Mouse (Mus musculus): ENCODE measurements around the gene Gng7. TPM values are rescaled to one million over a fixed set of nuclear protein-coding genes. Genes with fewer than 3 reads are reported as not detected.
"Not testable (repeated sequence)": the region's sequence is repeated elsewhere in the genome, so short reads cannot be mapped to it uniquely, and the experiment has no call there.

The Gng7 gene
- total RNA-seq, 2 experiments from 2014 or later = 0.22 to 0.67 TPM

DNA sequence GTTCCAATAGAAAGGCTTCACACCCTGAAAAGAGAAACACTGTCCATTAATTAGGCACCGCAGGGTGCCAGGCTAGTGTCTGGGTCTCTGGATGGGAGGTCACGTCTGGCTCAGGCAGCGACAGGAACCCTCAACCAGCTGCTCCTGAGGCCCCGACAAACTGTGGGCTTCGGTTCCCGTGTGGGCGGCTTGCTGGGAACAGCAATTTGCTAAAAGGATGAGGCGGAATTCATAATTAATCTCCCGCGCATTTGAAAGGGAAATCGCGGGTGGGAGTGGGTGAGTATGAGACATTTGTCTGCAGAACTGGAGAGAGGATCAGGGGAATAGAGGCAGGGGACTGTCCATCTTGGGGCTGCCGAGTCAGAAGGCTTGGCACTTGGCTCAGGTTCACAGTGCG, 16.7 kb downstream of the Gng7 start:
- no peak for DNase-seq
- intact Hi-C loops (cut with DNase I) = loop anchor here (5.0 kb wide), 1 partner anchor 171 kb away; the partner anchor contains the start of gene Oaz1

DNA sequence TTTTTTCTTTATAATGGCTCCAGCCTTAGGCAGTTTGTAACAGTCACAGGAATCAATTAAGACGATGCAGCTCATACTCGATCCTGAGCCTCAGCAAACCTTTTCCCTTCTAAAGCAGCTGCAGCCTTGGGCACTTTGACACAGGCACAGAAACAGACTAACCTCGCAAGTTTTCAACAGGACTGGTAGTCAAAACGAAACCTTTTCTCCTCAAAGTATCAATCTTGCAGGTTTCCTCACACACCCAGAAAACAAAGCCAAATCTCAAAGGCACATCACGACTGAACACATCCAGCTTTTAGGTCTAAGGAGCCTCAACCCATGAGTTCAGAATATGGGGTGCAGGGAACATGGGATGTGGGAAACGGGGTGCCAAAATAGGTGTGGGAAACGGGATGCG, 17.4 kb downstream of the Gng7 start:
- no peak for DNase-seq
- intact Hi-C loops (cut with DNase I) = loop anchor here (5.0 kb wide), 1 partner anchor 170 kb away; the partner anchor contains the start of gene Oaz1

DNA sequence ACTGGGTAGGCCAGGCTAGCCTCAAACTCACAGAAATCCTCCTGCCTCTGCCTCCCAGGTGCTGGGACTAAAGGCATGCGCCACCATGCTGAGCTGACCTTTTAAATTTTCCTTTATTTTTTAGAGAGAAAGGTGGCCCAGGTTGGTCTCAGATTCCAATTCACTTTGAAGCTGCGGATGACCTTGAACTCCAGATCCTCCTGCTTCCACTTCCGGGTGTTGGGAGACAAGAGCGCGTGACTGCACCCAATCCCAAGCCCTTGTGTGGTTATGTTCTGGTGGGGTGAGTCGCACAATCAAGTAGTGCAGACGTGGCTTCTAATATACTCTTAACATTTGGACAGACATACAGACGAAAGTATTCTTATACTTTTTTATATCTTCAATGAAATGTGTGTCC, 18.2 kb downstream of the Gng7 start:
- intact Hi-C loops (cut with DNase I) = loop anchor here (5.0 kb wide), 1 partner anchor 169 kb away; the partner anchor contains the start of gene Oaz1
- DNase-seq = no peak

DNA sequence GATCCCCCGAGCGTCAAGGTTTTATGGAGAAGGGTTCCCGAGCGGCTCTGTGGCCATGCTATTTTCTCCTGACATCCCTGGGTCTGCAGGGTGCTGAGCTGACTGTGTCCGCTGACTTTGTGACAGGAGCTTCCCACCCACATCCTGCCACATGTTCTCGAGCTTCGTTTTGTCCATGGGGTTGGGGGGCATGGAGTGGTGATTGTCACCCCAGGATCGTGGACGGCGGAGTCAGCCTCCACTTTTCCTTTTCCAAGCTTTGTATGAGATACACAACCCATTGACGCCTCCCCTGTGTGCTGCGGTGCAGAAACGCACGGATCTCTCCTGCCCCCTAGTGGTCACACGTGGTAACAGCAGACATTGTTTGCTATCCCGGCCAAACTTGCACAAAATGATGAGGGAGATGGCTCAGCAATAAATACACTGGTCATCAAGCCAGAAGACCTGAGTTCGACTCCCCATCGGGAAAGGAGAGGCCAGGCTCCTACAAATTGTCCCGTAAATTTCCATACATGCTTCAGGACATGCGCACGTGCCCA, 19.6 kb downstream of the Gng7 start:
- intact Hi-C loops (cut with DNase I) = loop anchor here (1.0 to 5.0 kb wide), 2 partner anchors 114 to 168 kb away; partner anchors contain the start of gene Oaz1
- DNase-seq = peak; percentile 84 to 86

DNA sequence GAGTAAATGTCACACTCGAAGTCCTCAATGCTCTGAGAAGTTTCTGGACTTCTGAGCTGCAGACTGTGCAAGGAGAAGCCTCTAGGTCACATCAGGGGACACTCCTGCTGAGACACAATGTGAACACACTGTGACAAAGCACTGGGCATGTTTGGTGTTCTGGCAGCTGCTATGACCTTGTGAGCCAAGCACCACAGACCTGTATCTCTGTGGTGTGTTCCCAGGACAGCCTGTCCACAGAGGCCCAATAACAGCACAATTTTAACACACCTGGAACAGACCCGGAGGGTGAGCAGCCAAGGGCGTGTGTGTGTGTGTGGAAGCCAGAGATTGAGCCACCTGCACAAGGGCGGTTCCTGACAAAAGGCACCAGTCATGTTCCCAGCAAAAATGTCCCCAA, 20.1 kb downstream of the Gng7 start:
- DNase-seq = peak; percentile 23 to 39
- intact Hi-C loops (cut with DNase I) = loop anchor here (1.0 to 5.0 kb wide), 3 partner anchors 113 to 247 kb away; partner anchors contain the start of gene Oaz1

DNA sequence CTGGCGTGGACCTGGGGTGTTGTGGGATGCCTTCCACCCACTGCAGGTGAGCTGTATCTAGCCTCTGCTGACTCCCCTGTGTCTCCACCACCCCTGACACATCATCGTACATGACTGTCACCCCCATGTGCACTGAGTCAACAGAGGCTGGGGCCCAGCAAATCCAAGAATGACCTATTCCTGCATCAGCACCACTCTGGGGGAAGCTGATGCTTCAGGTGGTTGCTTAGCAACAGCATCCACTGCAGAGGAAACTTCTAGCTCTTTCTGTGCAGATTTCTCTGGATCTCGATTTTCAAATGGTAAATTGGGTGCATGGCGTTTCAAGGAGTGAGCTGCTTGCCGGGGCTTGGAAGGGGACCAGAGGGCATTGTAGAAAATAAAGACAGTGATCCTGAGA, 21.5 kb downstream of the Gng7 start:
- intact Hi-C loops (cut with DNase I) = loop anchor here (5.0 kb wide), 1 partner anchor 246 kb away; no protein-coding TSS in a partner anchor
- DNase-seq = no peak

DNA sequence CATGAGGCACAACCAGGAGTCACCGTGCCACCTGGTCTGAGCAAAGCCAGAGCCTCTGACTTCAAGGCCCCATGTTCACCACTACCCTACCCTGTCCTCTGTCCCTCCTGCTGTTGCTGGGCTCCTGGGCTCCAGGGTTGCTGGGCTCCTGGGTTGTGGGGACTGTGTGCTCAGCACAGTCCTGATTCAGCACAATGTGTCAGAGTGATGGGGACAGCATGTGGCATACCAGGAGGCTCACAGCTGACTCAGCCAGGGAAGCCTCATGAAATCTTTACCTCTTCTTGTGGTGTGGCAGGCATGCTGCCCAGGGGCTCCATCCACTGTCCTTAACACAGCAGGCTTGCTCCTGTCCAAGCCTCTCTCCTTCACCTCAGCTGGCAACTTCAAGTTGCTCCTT, 22.8 kb downstream of the Gng7 start:
- DNase-seq = no peak
- intact Hi-C loops (cut with DNase I) = loop anchor here (2.0 to 5.0 kb wide), 2 partner anchors 31 to 245 kb away; no protein-coding TSS in a partner anchor

DNA sequence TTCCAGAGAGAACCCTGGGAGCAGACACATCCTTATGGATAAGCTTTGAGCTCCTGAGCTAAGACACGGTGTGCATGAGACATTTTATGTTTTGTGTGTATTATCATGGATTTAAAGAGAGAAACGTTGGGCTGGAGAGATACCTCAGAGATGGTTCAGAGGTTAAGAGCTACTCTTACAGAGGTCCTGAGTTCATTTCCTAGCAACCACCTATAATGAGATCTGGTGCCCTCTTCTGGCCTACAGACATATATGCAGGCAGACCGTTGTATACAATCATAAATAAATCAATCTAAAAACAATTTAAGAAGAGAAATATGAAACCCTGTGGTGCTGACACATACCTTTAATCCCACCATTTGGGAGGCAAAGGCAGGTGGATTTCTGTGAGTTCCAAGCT, 23.7 kb downstream of the Gng7 start:
- DNase-seq = no peak
- intact Hi-C loops (cut with DNase I) = loop anchor here (2.0 to 5.0 kb wide), 2 partner anchors 30 to 244 kb away; no protein-coding TSS in a partner anchor

DNA sequence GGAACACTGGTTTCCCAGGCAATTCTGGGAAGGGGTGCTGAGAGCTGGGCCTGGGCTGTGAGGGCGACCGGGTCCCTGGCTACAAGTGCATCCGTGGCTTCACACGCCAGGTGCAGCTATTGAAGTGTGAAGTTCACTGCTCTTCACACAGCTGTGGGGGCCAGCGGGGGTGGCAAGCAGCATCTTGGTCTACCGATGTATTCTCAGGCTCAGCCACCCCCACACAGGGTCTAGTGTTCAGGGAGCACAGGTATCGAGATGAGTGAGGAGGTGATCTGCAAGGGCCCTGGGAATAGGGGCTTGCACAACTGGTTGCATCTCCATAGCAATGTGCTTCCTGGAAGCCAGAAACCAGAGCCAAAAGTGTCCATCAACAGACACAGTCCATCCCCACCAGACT, 24.3 kb downstream of the Gng7 start:
- intact Hi-C loops (cut with DNase I) = loop anchor here (2.0 to 5.0 kb wide), 2 partner anchors 30 to 243 kb away; no protein-coding TSS in a partner anchor
- no peak for DNase-seq

DNA sequence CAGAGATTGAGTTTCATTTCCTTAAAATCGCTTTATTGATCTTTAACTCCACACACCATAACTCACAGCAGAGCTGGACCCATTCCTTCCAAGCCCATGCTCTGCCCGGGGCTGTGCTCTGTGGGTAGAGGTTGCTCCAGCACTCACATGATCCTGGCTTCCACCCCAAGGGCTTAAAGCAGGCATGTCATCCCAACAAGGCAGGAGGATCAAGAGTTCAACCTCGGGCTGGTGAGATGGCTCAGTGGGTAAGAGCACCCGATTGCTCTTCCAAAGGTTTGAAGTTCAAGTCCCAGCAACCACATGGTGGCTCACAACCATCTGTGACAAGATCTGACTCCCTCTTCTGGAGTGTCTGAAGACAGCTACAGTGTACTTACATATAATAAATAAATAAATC, 24.9 kb downstream of the Gng7 start:
- not testable (repeated sequence) for DNase-seq
- intact Hi-C loops (cut with DNase I) = loop anchor here (2.0 to 5.0 kb wide), 2 partner anchors 29 to 243 kb away; no protein-coding TSS in a partner anchor

DNA sequence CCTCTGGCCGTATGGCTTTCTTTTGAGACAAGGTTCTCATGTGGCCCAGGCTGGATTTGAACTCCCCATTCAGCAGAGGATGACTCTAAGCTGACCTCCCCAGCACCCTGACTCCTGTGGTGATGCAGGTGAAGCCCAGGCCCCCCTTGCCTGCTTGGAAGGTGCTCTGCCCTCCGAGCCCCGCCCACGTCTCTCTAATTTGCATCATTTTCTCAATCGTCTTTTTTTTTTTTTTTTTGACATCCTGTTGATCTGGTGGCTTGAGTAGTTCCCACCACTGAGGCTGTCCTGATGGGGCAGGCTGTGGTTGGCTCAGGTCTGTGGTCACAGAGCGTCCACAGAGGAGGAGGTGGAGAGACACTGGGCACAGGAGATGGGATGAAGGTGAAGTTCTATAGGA, 25.3 kb downstream of the Gng7 start:
- intact Hi-C loops (cut with DNase I) = no loop called here
- DNase-seq = no peak

DNA sequence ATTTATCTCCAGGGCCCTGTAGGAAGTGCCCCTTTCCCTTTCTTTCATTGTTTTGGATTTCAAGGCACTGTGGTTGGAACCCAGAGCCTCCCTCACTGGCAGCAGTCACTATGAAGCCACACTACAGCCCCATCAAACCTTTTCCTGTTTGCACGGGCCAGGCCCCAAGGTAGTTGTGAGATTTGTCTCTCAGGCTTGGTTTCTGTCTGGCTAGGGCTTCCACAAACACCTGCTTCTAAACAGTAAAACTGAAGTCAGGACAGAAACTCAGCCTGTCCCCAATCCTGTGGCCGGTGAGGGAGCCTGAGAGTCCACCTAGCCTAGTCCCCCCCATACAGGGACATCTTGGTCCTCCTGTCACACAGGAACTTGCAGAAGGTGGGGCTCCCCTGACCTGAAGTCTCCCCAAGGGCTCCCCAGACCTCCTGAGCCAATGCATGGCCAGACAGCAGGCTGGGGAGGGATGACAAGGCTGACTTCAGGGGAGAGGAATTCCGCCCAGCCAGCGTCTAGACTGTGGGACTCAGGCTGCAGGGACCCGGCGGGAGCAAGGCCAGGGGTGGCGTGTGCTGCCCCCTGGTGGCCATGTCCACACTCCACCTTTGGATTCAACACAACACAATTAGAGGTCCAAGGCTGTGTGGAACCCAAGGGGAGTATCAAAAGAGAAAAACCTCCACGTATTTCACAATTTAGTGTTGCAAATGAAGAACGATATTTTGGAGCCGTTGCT, 26.9 kb downstream of the Gng7 start:
- intact Hi-C loops (cut with DNase I) = loop anchor here (1.0 kb wide), 1 partner anchor 60 kb away; no protein-coding TSS in a partner anchor
- peak; percentile 85 to 87 for DNase-seq

DNA sequence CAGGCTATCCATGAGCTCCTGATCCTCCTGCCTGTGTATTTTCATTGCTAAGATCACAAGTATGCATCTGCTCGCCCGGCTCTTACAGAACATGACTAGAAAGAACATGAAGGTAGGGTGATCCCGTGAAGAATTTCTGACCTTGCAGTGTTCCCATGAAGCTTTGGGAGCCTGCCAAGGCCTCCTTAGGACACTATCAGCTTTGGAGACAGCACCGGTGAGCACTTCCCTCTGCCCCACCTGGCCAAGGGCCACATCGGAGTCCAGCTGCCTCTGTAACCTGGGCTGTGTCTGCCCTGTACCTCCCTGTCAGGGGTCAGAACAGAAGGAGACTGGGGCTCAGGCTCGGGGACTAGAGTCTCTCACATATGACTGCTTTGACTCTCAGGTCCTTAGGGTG, 28.0 kb downstream of the Gng7 start:
- intact Hi-C loops (cut with DNase I) = no loop called here
- DNase-seq = peak; percentile 40 to 52

DNA sequence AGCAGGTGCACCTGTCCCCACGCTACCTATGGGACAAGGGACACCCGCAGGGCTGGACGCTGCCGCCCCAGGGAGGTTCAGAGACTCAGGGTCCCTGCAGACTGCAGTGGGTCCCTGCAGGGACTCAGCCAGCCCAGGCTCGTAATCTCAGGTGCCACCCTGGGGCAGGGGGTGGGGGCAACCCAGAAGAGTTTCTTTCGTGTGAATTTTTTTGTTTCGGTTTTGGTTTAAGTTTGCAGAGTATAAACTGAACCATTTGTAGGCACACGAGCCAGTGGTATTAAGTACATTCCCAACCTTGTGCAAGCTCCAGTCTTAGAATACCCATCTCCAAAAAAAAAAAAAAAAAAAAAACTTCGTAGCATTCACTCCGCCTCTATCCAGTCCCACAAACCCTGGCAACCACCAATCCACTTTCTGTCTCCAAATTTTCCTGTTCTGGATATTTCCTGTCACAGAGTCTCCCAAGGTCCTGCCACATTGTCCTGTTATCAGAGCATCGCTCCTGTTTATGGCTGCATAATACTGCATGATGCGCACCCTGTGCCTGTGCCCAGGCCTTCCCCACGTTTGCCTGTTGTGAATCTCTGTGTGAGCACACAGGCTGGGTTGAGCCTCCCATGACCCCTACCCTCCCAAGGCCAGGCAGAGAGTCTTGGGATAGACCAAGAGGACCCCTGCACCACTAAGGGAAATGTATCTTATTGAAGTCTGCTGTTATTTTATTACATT, 28.6 kb downstream of the Gng7 start:
- intact Hi-C loops (cut with DNase I) = no loop called here
- no peak for DNase-seq

DNA sequence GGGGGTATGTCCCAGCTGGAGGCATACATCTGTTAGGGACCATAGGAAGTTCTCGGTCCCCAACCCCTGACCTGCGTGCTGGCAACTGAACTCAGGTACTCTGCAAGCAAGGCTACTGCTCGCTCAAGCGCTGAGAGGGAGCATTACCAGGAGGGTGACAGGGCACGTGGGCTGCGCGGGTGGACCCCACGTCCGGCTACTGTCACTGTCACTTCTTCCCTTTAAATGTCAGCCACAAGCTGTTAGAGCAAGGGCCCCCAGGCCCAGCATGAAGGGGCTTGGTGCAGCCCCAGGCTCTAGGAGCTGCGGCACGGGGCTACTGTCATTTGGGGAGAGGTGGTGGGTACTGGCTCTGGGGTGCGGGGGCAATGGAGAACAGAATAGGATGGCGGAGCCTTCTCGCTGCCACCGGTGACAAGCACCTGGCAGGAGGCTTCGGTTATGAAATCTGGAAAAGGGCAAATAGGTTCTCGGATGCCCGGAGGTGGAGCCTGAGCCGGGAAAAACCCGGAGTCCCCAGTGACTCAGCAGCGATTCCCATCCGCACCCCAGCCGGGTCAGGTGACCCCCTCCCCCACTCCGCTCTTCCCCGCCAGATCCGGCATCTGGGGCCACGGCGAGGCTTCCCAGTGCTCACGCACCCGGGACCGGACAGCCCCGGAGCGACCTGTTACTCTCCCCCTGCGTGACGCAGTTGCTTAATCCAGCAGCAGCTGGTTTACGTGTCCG, 29.3 kb downstream of the Gng7 start:
- intact Hi-C loops (cut with DNase I) = no loop called here
- peak in 1 of 2 experiments; percentile 45 for DNase-seq

DNA sequence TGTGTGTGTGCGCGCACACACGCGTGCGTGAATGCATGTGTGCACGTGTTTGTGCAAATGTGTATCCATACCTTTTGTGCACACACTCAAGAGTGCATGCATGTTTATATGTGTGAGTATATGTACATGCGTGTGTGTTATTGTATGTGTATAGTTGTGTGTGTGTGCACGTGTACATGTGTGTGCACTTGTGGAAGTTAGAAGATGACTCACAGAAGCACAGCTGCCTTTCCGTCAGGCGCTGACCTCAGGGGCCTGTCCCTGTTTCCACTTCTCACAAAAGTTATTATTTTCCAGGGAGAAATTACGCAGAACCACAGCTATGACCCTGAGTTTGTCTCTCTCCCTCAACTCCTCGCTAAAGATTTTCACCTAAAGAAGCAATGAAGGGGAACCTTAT, 30.5 kb downstream of the Gng7 start:
- DNase-seq = no peak
- intact Hi-C loops (cut with DNase I) = no loop called here

DNA sequence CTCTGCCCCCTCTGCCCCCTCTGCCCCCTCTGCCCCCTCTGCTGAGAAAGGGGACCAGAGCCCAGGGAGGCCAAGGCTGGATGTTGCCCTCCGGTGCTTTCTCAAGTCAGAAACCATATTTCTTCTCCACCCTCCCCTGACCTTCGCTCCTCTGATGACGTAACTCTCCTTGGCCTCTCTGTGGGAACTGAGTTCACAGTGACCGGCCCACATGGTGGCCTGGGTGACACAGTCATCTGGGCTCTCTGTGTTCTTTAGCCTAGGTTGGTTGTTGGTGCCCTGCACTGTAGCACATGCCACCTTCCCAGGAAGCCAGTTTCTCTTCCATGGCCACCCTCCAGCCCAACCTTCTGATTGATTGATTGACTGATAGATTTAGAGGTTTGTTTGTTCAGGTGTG, 32.4 kb downstream of the Gng7 start:
- DNase-seq = no peak
- intact Hi-C loops (cut with DNase I) = no loop called here

DNA sequence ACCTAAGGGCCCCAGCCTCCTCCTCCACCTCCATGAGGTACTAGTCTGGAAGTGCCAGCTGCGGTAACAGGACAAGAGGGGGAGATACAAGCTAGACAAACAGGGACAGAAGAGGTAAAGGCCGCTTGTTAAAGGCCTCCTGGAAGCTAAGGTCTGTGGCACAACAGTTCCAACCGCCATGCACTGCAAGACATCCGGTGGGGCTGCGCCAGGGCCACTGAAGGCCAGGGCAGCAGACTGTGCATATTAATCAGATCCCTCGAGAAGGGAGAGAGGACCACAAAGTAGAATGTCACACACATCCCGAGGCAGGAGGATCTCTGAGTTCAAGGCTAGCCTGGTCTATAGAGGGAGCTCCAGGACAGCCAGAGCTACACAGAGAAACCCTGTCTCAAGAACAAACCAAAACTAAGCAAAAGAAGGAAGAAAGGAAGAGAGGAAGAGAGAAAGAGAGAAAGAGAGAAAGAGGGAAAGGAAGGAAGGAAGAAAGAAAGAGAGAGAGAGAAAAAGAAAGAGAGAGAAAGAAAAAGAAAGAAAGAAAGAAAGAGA, 33.1 kb downstream of the Gng7 start:
- DNase-seq = no peak
- intact Hi-C loops (cut with DNase I) = no loop called here

DNA sequence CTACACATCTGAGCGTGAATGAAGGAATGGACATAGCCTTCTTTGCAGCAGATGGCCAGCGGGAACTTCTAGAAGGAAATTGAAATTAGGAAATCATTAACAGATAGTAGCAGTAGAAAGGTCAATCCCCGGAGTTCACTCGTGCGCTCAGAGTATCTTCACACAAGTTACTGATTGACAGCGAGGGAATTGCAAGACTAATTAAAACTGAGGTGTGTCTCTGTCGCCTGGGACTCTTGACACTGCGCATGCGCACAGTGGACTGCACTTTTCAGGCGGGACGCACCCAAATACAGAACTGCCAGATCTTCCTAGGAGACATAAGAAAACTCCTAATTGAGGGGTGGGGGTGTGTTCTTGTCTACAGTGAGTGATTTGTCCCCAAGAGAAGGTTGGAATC, 39.3 kb downstream of the Gng7 start:
- no peak for DNase-seq
- intact Hi-C loops (cut with DNase I) = no loop called here

DNA sequence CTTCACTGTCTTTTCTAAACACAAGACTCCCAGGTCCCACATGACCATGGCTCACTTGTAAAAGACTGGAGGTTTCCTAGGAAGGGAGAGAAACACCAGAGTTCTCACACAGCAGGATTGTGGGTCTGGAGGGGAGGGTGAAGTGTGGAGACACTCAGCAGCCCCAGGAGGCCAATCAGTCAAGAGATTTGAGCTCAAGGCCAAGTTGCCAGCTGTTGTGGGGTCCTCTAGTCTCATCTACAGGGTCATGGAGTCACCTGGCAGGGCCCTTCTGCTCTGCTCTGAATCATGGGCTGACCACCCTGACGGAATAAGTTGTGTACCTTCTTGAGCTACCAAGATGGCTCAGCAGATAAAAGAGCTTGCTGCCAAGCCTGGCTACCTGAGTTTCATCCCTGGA, 41.0 kb downstream of the Gng7 start:
- intact Hi-C loops (cut with DNase I) = no loop called here
- DNase-seq = no peak
